Mouse (Mus musculus) embryonic facial prominence, embryonic 14.5 days (tissue): Measurements from ENCODE around the gene Olfr298. TPM values are rescaled to one million over a fixed set of nuclear protein-coding genes. Genes with fewer than 3 reads are reported as not detected.

Experiments used
- ATAC-seq: fragments of 200-750 bp; cut with Nextera tagmentation; 2 replicates; pipeline ENCODE4 v1.8.0; 2017; ENCODE audit warnings: low read depth, moderate number of reproducible peaks, moderate TSS enrichment
- DNase-seq: peaks from one replicate; pipeline ENCODE4 v3.0.0-alpha.2; 2015; ENCODE audit warnings: low spot score
- H3K27ac ChIP-seq: fragments of 300-500 bp; sonication (generic); replicated peaks from 2 replicates; pipeline ENCODE4 v1.5.1; 2014; ENCODE audit warnings: low read depth, mild to moderate bottlenecking, low read length, moderate library complexity
- H3K27me3 ChIP-seq: fragments of 300-500 bp; sonication (generic); replicated peaks from 2 replicates; pipeline ENCODE4 v1.6.1; 2014; ENCODE audit warnings: low read length; ENCODE audit not compliant: control insufficient read depth, insufficient read depth
- H3K36me3 ChIP-seq: fragments of 300-500 bp; sonication (generic); 2 replicates; pipeline ENCODE4 v1.6.1; 2014; ENCODE audit warnings: low read length, mixed read lengths; ENCODE audit not compliant: control insufficient read depth, insufficient read depth
- H3K4me1 ChIP-seq: fragments of 300-500 bp; sonication (generic); 2 replicates; pipeline ENCODE4 v1.6.1; 2014; ENCODE audit warnings: antibody characterized with exemption, low read length; ENCODE audit not compliant: control insufficient read depth, insufficient read depth
- H3K4me2 ChIP-seq: fragments of 300-500 bp; sonication (generic); 2 replicates; pipeline ENCODE4 v1.6.1; 2014; ENCODE audit warnings: low read depth, mild to moderate bottlenecking, low read length, moderate library complexity, mixed read lengths
- H3K4me3 ChIP-seq: fragments of 300-500 bp; sonication (generic); 2 replicates; pipeline ENCODE4 v1.5.1; 2014; ENCODE audit warnings: low read depth, mild to moderate bottlenecking, low read length
- H3K9ac ChIP-seq: fragments of 300-500 bp; sonication (generic); 2 replicates; pipeline ENCODE4 v1.6.1; 2014; ENCODE audit warnings: low read depth, mild to moderate bottlenecking, low read length, moderate library complexity, mixed read lengths
- H3K9me3 ChIP-seq: fragments of 300-500 bp; sonication (generic); 2 replicates; pipeline ENCODE4 v1.6.1; 2016; ENCODE audit warnings: low read length; ENCODE audit not compliant: control insufficient read depth
- WGBS: fragments of 180-500 bp; shearing (Covaris S2); extraction: QIAGEN DNeasy Blood & Tissue Kit; methylation state at CpG from one replicate; pipeline ENCODE4 v1.1.7; 2014; 5-methylcytosine and 5-hydroxymethylcytosine counted together
- polyA plus RNA-seq: library from polyadenylated mRNA; unstranded; fragments of >200 nt; fragmentation: Nextera tagmentation; extraction: Ambion mirVana; gene quantifications from 2 replicates; pipeline ENCODE4 v1.2.1, GENCODE M21; 2014

The Olfr298 gene
- polyA plus RNA-seq: 0.07 and 0.28 TPM in 2 replicates

DNA sequence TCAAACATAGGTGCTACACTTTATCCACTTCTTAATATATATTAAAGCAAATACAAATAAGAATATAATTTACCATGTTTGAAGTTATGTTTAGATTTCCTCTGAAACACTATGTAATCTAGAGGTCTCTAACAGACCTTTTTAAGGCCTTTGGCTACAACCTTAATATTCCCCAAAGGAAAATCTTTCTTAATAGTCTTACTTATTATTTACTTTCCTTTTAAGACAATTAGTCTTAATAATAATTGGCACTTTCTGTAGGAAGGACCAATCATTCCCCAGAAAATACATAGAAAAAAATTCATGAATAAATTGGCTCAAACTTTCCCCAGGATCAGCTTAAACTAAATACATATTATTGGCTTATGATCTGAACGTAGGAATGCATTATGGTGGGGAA is at the start of gene Olfr298:
Gene Olfr298 (minus strand): TSS at position 101 of the 400 bp plus-strand sequence.
- H3K27ac ChIP-seq: no peak within 1 kb of the TSS
- no peaks in the 10 kb centered on the region for H3K27me3 ChIP-seq
- no peak within 1 kb of the TSS for H3K4me3 ChIP-seq
- 76% methylated on average over 1 of the region's 1 CpGs for WGBS
- H3K9me3 ChIP-seq: no peaks in the 10 kb centered on the region
- H3K36me3 ChIP-seq: no peaks in the 10 kb centered on the region
- no peak within 1 kb of the TSS for H3K4me2 ChIP-seq
- no peak for DNase-seq
- ATAC-seq: no peak
- no peak within 1 kb of the TSS for H3K9ac ChIP-seq
- H3K4me1 ChIP-seq: no peaks in the 10 kb centered on the region

GRCm38 (mm10) chr7:86519668-86520067 is 27.4 kb upstream of the Olfr298 start, which contains the start of gene Olfr297:
Gene Olfr297 (plus strand): TSS chr7:86519968.
- H3K9ac ChIP-seq: no peak within 1 kb of the TSS
- no peaks in the 10 kb centered on the region for H3K27me3 ChIP-seq
- no peak for DNase-seq
- no peak within 1 kb of the TSS for H3K27ac ChIP-seq
- H3K4me3 ChIP-seq: no peak within 1 kb of the TSS
- no peak within 1 kb of the TSS for H3K4me2 ChIP-seq
- no peaks in the 10 kb centered on the region for H3K36me3 ChIP-seq
- no peaks in the 10 kb centered on the region for H3K4me1 ChIP-seq
- ATAC-seq: no peak
- H3K9me3 ChIP-seq: no peaks in the 10 kb centered on the region

DNA sequence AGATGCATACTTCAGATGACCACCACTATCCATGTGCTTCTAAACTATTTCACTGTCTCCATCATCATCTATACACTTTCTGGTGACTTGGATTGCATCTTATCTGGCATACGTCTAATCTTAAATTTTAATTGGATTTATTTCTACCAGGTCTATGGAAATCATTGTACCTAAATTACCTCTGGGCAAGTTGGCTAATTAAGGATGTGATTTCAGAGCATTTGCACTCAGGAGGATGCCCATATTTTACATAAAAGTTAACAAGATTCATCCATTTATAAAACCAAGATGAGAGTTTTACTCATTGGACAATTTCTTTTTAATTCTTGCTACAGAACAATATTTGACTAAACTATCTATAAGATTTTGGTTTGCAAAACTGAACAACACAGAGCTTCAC is 32.7 kb downstream of the Olfr298 start, which contains the start of gene Olfr299:
Gene Olfr299 (plus strand): TSS at position 301 of the 400 bp plus-strand sequence.
- Histone ChIP-seq H3K9me3 (no peaks in the 10 kb centered on the region), H3K9ac (no peak within 1 kb of the TSS), H3K27ac (no peak within 1 kb of the TSS), H3K4me2 (no peak within 1 kb of the TSS), H3K36me3 (no peaks in the 10 kb centered on the region), H3K27me3 (no peaks in the 10 kb centered on the region), H3K4me1 (no peaks in the 10 kb centered on the region), H3K4me3 (no peak within 1 kb of the TSS)
- WGBS: 89% methylated on average over 1 of the region's 1 CpGs
- DNase-seq: no peak
- no peak for ATAC-seq

Other genes starting within 250 kb of the Olfr298 start
- 0.07 TPM in 1 of 2 replicates, not detected in the other for gene Vmn2r76, start 246.2 kb downstream of the Olfr298 start, polyA plus RNA-seq
- not detected in 2 replicates for gene Olfr310, start 215.3 kb downstream of the Olfr298 start, polyA plus RNA-seq
- not detected in 2 replicates for gene Olfr309, start 178.8 kb downstream of the Olfr298 start, polyA plus RNA-seq
- gene Olfr308, start 166.9 kb downstream of the Olfr298 start, polyA plus RNA-seq: not detected in 2 replicates
- gene Olfr307, start 154.9 kb downstream of the Olfr298 start, polyA plus RNA-seq: not detected in 2 replicates
- not detected in 2 replicates for gene Olfr305, start 125.6 kb downstream of the Olfr298 start, polyA plus RNA-seq
- not detected in 2 replicates for gene Olfr304, start 105.8 kb downstream of the Olfr298 start, polyA plus RNA-seq
- gene Olfr303, start 94.7 kb downstream of the Olfr298 start, polyA plus RNA-seq: 0.04 TPM in 1 of 2 replicates, not detected in the other
- gene Olfr301, start 88.6 kb downstream of the Olfr298 start, polyA plus RNA-seq: not detected in 2 replicates
- 0.09 and 0.11 TPM in 2 replicates for gene Olfr299, start 32.6 kb downstream of the Olfr298 start, polyA plus RNA-seq
- gene Olfr297, start 27.5 kb upstream of the Olfr298 start, polyA plus RNA-seq: 0.38 TPM in 1 of 2 replicates, not detected in the other
- 0.04 TPM in 1 of 2 replicates, not detected in the other for gene Olfr295, start 91.4 kb upstream of the Olfr298 start, polyA plus RNA-seq
- gene Olfr294, start 124.2 kb upstream of the Olfr298 start, polyA plus RNA-seq: not detected in 2 replicates
- 0.17 and 0.39 TPM in 2 replicates for gene Olfr293, start 156.6 kb upstream of the Olfr298 start, polyA plus RNA-seq
- not detected in 2 replicates for gene Olfr292, start 195.8 kb upstream of the Olfr298 start, polyA plus RNA-seq